Mouse (Mus musculus): ENCODE data around the gene Gm21698. TPM values are rescaled to one million over a fixed set of nuclear protein-coding genes. Genes with fewer than 3 reads are reported as not detected.
"Not testable (repeated sequence)": the region's sequence is repeated elsewhere in the genome, so short reads cannot be mapped to it uniquely, and the experiment has no call there.

The Gm21698 gene
- polyA plus RNA-seq (2016; fragmentation: Nextera tagmentation; extraction: Ambion mirVana): not detected in 2 replicates

DNA sequence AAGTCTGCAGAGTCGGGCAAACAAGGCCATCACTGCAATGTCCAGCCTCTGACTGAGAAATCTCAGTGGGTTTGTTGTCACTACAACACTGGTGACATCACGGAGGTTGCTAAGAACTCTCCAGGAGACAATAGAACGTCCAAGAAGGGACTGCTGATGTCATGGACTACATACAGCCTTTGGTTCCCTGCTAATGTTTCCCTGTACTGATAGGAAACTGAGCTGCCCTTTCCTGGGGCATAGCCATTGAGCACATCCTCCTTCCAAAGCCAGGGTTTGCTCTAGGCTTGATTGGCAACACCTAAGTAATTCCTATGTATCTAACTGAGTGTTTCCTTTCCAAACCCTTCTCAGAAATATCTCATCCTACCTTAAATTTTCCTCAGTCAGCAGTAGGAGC is at the start of gene Gm21698:
Gene Gm21698 (minus strand): TSS at position 101 of the 400 bp plus-strand sequence.
- not testable (repeated sequence) for H3K27me3 ChIP-seq (ENCODE audit: low read depth, poor library complexity, severe bottlenecking); H3K9me3 ChIP-seq (replicated peaks); H3K36me3 ChIP-seq; H3K4me3 ChIP-seq; DNase-seq (ENCODE audit: low spot score); H3K4me1 ChIP-seq; H3K27ac ChIP-seq
- WGBS: no CpG with 5 or more reads among the region's 3 CpGs

DNA sequence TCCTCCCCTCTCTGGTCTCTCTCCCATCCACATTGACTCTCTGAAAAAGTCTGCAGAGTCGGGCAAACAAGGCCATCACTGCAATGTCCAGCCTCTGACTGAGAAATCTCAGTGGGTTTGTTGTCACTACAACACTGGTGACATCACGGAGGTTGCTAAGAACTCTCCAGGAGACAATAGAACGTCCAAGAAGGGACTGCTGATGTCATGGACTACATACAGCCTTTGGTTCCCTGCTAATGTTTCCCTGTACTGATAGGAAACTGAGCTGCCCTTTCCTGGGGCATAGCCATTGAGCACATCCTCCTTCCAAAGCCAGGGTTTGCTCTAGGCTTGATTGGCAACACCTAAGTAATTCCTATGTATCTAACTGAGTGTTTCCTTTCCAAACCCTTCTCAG is 34.4 kb upstream of the Gm21698 start, which contains the start of gene Gm5862:
Gene Gm5862 (minus strand): TSS at position 101 of the 400 bp plus-strand sequence.
- H3K4me1 ChIP-seq; H3K9me3 ChIP-seq (replicated peaks); H3K36me3 ChIP-seq; H3K4me3 ChIP-seq; DNase-seq (ENCODE audit: low spot score); H3K27me3 ChIP-seq (ENCODE audit: low read depth, poor library complexity, severe bottlenecking); H3K27ac ChIP-seq: not testable (repeated sequence)
- no CpG with 5 or more reads among the region's 3 CpGs for WGBS

DNA sequence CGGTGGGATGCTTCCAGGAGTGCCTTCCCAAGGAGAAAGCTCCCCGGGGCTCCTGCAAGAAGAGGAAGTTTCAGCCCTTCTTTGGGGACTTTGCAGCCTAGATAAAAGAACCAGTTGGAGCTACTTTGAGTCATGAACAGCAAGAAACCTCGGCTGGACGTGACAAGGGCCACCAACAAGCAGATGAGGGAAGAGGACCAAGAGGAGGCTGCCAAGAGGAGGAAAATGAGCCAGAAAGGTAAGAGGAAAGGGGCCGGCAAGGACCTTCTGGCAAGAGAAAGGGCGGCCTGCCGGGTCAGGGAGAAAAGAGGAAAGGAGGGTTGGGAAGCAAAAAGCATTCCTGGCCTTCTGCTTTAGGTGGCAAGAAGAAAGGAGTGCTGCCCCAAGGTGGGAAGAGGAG is 19.2 kb upstream of the Gm21698 start:
- H3K36me3 ChIP-seq, H3K4me3 ChIP-seq: not testable (repeated sequence)
- WGBS: 70% methylated on average over 7 of the region's 7 CpGs

DNA sequence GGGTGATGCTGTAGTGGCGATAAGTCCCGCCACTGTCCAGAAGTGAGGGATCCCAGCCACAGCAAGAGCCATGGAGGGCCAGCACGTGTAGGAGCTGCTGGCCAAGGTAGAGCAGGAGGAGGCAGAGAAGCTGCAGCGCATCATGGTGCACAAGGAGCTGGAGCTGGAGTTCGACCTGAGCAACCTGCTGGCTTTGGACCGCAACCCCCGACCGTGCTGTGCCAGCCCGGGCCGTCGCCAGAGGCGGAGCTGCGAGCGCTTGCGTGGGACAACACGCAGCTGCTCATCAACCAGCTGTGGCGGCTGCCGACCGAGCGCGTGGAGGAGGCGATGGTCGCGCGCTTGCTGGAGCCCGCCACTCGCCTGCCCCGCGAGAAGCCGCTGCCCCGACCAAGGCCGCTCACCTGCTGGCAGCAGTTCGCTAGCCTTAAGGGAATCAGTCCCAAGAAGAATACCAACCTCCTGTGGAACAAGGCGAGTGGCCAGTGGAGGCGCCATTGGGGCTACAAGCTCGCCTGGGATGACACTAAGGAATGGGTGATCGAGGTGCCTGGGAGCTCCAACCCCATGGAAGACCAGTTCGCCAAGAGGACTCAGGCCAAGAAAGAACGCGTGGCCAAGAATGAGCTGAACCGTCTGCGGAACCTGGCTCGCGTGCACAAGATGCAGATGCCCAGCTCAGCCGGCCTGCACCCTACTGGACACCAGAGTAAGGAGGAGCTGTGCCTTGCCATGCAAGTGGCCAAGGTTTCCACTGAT is 18.7 kb upstream of the Gm21698 start:
- H3K9me3 ChIP-seq (replicated peaks); H3K36me3 ChIP-seq; H3K4me1 ChIP-seq; H3K27ac ChIP-seq: not testable (repeated sequence)
- H3K27me3 ChIP-seq (ENCODE audit: low read depth, poor library complexity, severe bottlenecking): peaks cover 21% of the 10 kb centered on the region
- 18% methylated on average over 45 of the region's 45 CpGs for WGBS
- peak overlapping the region; percentile 41 for H3K4me3 ChIP-seq
- peak; percentile 62 for DNase-seq (ENCODE audit: low spot score)

More for the DNA sequence above, 19.2 kb upstream of the Gm21698 start:
- peaks cover 21% of the 10 kb centered on the region for H3K27me3 ChIP-seq (ENCODE audit: low read depth, poor library complexity, severe bottlenecking)
- H3K9me3 ChIP-seq (replicated peaks); DNase-seq (ENCODE audit: low spot score); H3K4me1 ChIP-seq; H3K27ac ChIP-seq: not testable (repeated sequence)

DNA sequence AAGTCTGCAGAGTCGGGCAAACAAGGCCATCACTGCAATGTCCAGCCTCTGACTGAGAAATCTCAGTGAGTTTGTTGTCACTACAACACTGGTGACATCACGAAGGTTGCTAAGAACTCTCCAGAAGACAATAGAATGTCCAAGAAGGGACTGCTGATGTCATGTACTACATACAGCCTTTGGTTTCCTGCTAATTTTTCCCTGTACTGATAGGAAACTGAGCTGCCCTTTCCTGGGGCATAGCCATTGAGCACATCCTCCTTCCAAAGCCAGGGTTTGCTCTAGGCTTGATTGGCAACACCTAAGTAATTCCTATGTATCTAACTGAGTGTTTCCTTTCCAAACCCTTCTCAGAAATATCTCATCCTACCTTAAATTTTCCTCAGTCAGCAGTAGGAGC is 16.2 kb upstream of the Gm21698 start, which contains the start of gene Gm1979:
Gene Gm1979 (minus strand): TSS at position 101 of the 400 bp plus-strand sequence.
- not testable (repeated sequence) for H3K36me3 ChIP-seq; DNase-seq (ENCODE audit: low spot score)
- 85% methylated on average over 1 of the region's 2 CpGs for WGBS

DNA sequence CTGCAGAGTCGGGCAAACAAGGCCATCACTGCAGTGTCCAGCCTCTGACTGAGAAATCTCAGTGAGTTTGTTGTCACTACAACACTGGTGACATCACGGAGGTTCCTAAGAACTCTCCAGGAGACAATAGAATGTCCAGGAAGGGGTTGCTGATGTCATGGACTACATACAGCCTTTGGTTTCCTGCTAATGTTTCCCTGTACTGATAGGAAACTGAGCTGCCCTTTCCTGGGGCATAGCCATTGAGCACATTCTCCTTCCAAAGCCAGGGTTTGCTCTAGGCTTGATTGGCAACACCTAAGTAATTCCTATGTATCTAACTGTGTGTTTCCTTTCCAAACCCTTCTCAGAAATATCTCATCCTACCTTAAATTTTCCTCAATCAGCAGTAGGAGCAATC is 15.9 kb downstream of the Gm21698 start, which contains the start of gene Gm21680:
Gene Gm21680 (minus strand): TSS at position 101 of the 400 bp plus-strand sequence.
- not testable (repeated sequence) for H3K9me3 ChIP-seq (replicated peaks); H3K27me3 ChIP-seq (ENCODE audit: low read depth, poor library complexity, severe bottlenecking); H3K4me1 ChIP-seq; H3K36me3 ChIP-seq; H3K27ac ChIP-seq; DNase-seq (ENCODE audit: low spot score); H3K4me3 ChIP-seq
- WGBS: no CpG with 5 or more reads among the region's 2 CpGs

More for the DNA sequence above, 16.2 kb upstream of the Gm21698 start, which contains the start of gene Gm1979:
- H3K27ac ChIP-seq; H3K9me3 ChIP-seq (replicated peaks); H3K4me1 ChIP-seq; H3K4me3 ChIP-seq: not testable (repeated sequence)
- peaks cover 21% of the 10 kb centered on the region for H3K27me3 ChIP-seq (ENCODE audit: low read depth, poor library complexity, severe bottlenecking)

DNA sequence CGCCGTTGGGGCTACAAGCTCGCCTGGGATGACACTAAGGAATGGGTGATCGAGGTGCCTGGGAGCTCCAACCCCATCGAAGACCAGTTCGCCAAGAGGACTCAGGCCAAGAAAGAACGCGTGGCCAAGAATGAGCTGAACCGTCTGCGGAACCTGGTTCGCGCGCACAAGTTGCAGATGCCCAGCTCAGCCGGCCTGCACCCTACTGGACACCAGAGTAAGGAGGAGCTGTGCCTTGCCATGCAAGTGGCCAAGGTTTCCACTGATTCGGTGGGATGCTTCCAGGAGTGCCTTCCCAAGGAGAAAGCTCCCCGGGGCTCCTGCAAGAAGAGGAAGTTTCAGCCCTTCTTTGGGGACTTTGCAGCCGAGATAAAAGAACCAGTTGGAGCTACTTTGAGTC is 31.4 kb downstream of the Gm21698 start:
- not testable (repeated sequence) for H3K4me1 ChIP-seq; DNase-seq (ENCODE audit: low spot score); H3K36me3 ChIP-seq; H3K9me3 ChIP-seq (replicated peaks); H3K27ac ChIP-seq
- WGBS: 58% methylated on average over 17 of the region's 17 CpGs
- Histone ChIP-seq H3K4me3 (peak overlapping the region; percentile 31; the same call in 1 of the 2 replicates), H3K27me3 (ENCODE audit: low read depth, poor library complexity, severe bottlenecking) (peaks cover 12% of the 10 kb centered on the region)

DNA sequence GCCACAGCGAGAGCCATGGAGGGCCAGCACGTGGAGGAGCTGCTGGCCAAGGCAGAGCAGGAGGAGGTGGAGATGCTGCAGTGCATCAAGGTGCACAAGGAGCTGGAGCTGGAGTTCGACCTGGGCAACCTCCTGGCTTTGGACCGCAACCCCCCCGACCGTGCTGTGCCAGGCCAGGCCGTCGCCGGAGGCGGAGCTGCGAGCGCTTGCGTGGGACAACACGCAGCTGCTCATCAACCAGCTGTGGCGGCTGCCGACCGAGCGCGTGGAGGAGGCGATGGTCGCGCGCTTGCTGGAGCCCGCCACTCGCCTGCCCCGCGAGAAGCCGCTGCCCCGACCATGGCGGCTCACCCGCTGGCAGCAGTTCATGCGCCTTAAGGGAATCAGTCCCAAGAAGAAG is 31.8 kb downstream of the Gm21698 start:
- Histone ChIP-seq H3K27me3 (ENCODE audit: low read depth, poor library complexity, severe bottlenecking) (peaks cover 12% of the 10 kb centered on the region), H3K4me3 (peak overlapping the region; percentile 31)
- H3K27ac ChIP-seq; H3K36me3 ChIP-seq; H3K9me3 ChIP-seq (replicated peaks); H3K4me1 ChIP-seq: not testable (repeated sequence)
- DNase-seq (ENCODE audit: low spot score): peak; percentile 43
- 30% methylated on average over 32 of the region's 32 CpGs for WGBS

DNA sequence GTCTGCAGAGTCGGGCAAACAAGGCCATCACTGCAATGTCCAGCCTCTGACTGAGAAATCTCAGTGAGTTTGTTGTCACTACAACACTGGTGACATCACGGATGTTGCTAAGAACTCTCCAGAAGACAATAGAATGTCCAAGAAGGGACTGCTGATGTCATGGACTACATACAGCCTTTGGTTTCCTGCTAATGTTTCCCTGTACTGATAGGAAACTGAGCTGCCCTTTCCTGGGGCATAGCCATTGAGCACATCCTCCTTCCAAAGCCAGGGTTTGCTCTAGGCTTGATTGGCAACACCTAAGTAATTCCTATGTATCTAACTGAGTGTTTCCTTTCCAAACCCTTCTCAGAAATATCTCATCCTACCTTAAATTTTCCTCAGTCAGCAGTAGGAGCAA is 34.1 kb downstream of the Gm21698 start, which contains the start of gene Gm21671:
Gene Gm21671 (minus strand): TSS at position 101 of the 400 bp plus-strand sequence.
- DNase-seq (ENCODE audit: low spot score); H3K27ac ChIP-seq; H3K9me3 ChIP-seq (replicated peaks); H3K4me3 ChIP-seq; H3K4me1 ChIP-seq; H3K36me3 ChIP-seq: not testable (repeated sequence)
- peaks cover 12% of the 10 kb centered on the region for H3K27me3 ChIP-seq (ENCODE audit: low read depth, poor library complexity, severe bottlenecking)
- WGBS: 79% methylated on average over 2 of the region's 2 CpGs

DNA sequence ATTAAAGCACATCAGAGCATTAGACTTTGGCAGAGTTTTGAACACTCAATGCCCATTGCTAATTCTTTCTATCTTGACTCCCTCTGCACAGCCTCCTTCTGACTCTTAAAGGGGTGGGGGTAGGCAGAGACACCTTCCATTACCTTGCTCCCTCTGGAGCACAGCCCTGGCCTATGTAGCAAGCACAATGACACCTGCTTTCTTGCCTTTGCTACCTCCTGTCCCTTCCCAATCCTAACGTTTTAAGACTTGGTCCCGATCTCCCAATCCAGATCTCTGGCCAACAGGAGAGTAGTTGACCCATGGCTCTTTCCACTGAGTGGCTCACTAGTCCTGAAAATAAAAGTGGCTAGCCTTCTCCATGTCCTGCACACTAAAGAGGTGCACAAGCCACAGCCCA is 43.1 kb downstream of the Gm21698 start:
- 85% methylated on average over 2 of the region's 2 CpGs for WGBS
- H3K36me3 ChIP-seq; H3K27me3 ChIP-seq (ENCODE audit: low read depth, poor library complexity, severe bottlenecking); DNase-seq (ENCODE audit: low spot score); H3K9me3 ChIP-seq (replicated peaks); H3K4me1 ChIP-seq; H3K4me3 ChIP-seq; H3K27ac ChIP-seq: not testable (repeated sequence)

DNA sequence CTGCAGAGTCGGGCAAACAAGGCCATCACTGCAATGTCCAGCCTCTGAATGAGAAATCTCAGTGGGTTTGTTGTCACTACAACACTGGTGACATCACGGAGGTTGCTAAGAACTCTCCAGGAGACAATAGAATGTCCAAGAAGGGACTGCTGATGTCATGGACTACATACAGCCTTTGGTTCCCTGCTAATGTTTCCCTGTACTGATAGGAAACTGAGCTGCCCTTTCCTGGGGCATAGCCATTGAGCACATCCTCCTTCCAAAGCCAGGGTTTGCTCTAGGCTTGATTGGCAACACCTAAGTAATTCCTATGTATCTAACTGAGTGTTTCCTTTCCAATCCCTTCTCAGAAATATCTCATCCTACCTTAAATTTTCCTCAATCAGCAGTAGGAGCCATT is 46.2 kb downstream of the Gm21698 start, which contains the start of gene Gm21663:
Gene Gm21663 (minus strand): TSS at position 101 of the 400 bp plus-strand sequence.
- not testable (repeated sequence) for DNase-seq (ENCODE audit: low spot score); H3K27me3 ChIP-seq (ENCODE audit: low read depth, poor library complexity, severe bottlenecking); H3K27ac ChIP-seq; H3K36me3 ChIP-seq; H3K4me3 ChIP-seq; H3K9me3 ChIP-seq (replicated peaks); H3K4me1 ChIP-seq
- 72% methylated on average over 2 of the region's 2 CpGs for WGBS

Data from limb, embryonic 10.5 days (tissue).